Mouse (Mus musculus): ENCODE measurements around the gene Cdkl5.
"Not testable (repeated sequence)": the region's sequence is repeated elsewhere in the genome, so short reads cannot be mapped to it uniquely, and the experiment has no call there.

The Cdkl5 gene

DNA sequence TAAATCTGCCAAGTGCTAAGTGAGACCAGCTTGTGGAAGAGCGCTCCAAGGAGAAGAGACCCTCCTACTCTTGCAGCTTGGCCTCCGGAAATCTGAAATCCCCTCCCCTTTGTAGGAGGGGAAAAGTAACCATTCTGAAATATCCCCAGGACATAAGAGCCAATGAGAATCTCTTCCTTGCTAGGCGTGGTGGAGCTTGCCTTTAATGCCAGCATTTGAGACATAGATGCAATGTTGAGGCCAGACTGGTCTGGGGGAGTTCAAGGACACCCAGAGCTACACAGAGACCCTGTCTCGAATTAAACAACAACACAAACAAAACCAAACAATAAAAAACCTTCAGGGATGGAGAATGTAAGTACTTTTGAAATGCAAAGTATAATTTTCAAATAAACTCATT is 87.6 kb downstream of the Cdkl5 start, which contains the start of gene Gja6:
Gene Gja6 (minus strand): TSS at position 101 of the 400 bp plus-strand sequence.
- no peak for DNase-seq (ENCODE audit: low spot score in 2 of 2)

DNA sequence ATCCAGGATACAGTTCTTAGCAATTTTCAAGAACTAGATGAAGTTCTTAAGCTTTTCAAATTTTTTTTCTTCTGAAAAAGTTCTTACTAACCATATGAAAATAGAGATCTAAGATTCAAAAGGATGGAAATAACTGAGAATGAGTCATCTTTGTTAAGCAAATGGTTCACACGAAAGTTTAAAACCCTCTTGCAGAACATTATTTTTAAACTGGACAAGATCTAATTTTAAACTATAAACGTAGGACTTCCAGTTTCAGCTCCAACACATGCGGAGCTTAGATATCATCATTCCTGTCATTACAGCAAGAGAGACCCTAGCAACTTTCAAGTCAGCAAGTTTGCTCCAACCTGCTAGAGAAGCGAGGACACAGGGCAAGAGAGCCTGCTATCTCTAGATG is 88.0 kb downstream of the Cdkl5 start:
- DNase-seq (ENCODE audit: low spot score in 2 of 2): no peak

DNA sequence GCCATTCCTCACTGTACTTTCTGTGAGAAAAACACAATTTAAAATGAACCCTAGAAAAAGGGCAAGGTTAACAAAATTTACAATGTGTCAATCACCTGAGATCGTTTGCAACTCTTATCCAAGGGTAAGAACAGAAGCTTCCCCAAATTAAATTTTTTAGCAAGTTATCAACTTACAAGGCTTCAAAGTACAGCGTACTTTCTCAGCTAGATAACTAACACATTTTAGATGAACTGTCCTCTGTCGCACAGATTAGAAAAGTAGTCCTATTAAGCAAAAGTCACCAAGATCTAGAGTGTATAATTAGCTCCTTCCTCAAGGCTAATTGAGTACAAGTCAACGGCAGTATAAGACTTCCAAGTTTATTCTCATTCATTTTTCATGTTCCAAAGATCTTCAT is 88.6 kb downstream of the Cdkl5 start:
- DNase-seq (ENCODE audit: low spot score in 2 of 2): no peak

DNA sequence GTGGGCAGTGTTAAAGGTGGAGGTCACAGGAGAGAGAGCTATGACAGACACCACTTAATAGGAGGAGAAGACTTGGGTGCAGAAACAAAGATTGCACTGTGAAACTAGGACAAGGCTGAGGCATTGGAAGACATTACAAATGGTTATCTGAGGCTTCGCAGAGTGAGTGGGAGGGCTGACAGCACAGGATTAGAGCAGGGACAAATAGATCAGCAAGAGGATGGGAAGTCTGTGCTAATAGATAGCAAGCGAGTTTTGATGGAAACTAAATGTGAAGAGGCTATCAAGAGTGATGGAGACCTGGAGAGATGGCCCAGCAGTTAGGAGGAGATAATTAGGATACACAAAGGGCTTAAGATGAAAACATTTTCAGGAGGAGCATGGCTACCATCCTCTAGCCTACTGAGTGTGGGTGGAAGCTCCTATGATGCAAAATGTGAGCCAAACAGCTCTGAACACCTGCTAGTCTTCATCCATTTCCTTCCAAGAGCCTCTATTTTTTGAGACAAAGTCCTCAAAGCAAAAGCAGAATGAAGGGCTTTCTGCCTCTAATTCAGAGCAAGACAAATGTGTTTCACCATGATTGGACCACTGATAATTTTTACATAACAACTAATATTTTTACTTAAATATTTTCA is 89.3 kb downstream of the Cdkl5 start:
- no peak for DNase-seq (ENCODE audit: low spot score in 2 of 2)

DNA sequence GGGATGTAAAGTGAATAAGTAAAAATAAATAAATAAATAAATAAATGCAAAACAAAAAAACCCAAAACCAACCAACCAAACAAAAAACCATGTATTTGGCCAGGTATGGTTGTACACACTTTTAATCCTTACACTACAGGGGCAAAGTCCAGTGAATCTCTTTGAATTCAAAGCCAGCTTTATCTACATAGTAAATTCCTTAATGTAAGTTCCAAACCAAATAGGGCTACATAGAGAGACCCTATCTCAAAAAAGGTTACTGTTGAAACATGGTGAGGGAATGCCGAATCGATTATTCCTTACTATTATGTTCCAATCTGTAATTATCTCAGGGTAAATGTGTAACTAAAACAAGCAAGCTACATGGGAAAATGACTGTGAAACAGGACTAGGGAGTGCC is 93.4 kb downstream of the Cdkl5 start:
- no peak for DNase-seq (ENCODE audit: low spot score in 2 of 2)

DNA sequence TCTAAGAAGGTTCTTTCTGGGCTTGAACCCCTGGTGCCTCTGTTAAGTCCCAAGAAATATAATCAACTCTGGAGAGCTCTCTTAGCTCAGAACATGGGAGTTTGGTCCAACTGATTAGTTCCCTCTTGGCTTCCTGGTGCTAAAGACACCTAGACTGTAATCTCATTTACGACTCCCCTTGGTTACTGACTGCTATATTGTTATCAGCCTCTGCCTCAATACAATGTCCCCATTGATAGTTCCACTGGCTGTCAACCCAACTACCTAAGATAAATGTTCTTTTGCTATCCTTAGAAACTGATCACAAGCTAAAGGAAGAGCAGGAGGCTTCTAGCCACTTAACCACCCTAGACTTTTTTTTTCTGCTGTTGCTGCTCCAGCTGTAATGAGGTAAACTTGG is 102.4 kb downstream of the Cdkl5 start:
- DNase-seq (ENCODE audit: low spot score in 2 of 2): no peak

DNA sequence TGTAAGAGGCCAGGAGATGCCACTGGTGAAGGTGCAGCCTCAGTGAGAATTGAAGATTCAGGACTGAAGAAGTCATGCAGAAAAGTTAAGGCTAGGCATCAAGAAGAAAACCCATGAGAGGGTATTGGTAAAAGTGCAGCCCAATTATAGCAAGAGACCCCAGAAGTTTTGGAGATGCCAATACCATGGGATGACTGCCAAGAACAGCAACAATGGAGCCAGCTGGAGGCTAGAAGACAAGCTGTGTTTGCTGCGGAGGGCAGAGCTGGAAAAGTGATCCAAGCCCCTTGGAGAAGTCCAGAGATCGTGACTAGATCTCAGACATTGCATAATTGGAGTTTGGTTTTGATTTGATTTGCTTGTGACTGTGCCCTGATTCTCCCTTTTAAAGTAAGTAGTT is 108.2 kb downstream of the Cdkl5 start:
- no peak for DNase-seq (ENCODE audit: low spot score in 2 of 2)

DNA sequence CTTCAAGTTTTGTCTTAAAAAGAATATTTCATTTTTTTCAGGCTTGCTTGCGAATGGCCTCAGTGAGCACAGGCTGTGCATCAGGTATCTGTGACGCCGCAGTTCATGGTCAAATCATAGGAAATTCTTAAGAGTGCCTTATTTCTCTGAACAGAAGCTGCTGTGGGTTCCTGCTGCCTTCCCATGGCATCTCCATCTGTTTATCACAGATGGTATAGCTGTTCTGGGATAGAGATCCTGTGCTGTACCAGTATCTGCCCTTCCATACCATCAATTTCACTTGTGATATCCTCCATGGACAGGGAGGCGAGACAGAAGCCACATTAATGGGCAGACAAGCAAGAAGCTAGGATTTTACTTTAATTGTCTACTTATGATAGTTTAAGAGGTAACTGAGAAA is 127.9 kb downstream of the Cdkl5 start:
- no peak for DNase-seq (ENCODE audit: low spot score in 2 of 2)

DNA sequence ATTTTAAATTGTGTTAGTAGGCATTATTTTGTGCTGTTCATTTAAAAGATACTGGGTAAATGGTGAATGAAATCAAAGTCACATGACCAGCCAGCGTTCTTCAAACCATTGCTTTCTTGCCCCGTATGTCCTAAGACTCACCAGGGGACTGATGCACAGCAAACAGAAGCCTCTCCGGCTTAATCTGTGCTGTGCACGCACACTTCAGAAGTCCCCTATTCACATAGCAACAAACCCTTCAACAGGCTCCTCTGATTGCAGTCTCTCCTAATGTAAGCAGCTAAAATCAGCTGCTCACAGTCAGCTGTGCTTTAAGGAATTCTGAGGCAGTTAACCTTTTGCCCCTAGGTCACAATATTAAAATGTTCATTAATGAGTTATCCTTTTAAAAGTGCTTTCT is 129.5 kb downstream of the Cdkl5 start:
- no peak for DNase-seq (ENCODE audit: low spot score in 2 of 2)

DNA sequence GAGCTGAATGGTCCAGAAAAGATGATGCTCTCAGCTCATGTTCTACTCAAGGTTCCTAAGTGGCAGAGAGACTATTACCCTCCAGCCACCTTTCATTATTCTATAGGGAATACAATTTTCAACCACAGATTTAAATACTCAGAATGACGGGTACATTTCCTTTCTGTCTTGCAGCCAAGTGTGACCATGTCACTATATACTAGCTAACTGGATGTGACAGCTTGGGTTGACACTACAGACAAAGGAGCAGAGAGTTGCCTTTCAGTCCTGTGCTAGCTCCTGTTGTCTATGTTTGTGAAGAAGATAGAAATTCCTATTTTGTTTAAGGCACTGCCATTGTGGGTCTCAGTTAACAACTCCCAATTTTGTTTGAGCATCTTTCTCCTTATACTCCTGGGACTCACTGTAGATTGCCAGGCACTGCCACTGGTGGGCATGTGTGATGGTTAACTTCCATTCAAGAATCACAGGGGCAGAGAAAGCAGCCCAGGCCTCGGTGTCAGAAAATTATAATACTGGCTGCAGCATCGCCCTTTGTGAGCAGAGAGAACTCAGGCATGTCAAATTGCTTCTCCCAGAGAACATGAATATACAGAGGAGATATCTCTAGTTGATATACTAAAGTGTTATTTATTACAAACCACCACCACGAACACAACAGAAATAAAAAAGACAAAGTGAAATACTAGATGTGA is 130.7 kb downstream of the Cdkl5 start:
- no peak for DNase-seq (ENCODE audit: low spot score in 2 of 2)

DNA sequence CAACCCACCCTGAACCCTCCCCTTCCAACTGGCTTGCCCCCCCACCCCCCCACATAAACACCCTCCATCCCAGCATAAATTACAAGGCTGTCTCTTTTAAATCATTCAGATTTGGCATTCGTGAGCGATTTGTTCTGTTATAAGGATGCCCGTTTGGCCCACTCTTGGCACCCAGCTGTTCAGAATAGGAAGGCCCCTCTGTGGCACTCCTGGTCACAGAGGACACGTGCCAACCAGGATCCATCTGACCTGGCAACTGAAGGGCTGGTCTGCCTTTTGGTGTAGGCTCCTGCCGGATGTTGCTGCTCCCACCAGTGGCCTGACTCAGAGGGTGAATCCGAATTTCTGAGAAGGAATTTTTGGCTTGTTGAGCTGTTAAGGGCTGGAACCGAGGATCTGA is 186.3 kb downstream of the Cdkl5 start:
- no peak for DNase-seq (ENCODE audit: low spot score in 2 of 2)

DNA sequence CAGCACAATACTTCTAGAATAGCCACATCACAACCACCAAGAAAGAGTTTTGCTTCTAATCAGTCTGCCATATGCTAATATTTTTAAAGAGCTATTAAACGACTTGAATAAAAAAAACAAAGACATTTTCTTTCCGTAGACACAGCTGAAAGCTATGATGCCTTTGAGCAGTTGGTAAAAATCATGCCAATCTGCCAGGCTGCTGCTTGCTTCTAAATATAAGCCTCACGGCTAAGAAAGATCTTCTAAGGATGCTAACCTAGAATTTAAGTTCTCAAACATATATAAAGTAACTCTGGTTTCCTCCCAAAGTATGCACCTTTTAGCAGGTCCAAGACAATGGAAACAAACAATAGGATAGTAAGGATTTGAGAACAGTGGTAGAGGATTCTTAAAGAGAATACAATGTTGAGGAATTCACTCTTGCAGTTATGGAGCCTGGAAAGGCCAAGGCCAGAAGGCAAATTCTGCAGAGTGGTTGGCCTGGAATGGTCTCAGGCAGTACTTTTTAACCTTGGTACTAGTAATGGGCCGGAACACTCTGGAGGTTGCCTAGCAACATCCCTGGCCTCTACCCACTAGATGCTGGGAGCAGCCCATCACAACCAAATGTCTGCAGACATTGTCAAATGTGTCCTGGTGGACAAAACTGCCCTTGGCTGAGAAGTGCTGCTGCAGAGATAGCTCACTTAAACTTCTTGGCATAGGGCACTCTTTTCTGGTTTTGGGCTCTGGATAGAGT is 189.9 kb downstream of the Cdkl5 start:
- DNase-seq (ENCODE audit: low spot score in 2 of 2): no peak

DNA sequence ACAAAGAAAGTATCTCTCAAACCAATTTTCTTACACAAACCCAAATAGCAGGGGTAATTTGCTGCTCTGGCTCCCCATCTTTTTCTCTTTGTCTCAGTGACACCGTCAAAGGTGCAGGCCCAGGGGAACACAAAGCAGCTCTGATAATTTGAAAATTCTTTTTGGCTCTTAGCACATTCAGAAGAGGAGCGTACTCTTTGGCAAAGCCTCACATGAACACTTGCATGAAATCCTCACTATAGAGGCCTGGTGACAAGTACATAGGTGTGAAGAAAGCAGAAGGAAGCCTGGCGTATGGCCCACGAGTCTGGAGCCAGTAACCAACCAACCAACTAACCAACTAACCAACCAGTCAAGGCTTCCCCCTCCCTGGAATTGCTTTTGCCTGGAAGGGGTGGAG is 199.6 kb downstream of the Cdkl5 start:
- DNase-seq (ENCODE audit: low spot score in 2 of 2): no peak

DNA sequence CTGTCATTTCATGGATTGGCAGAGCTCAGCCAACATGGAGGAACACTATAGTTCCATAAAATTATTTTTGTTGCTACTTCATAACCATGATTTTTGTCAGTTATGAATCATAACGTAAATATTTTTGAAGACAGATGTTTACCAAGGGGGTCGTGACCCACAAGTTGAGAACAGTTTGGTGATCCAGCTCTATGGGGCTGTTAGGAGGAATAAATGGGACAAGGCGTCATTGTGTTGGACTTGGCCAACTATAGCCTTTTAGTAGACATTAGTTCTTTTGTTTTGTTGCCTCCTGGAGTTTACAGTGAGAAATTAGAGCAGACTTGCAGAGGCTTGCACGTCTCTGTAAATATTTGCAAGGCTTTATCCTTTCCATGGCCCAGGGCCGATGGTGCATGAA is 212.2 kb downstream of the Cdkl5 start:
- DNase-seq (ENCODE audit: low spot score in 2 of 2): no peak

DNA sequence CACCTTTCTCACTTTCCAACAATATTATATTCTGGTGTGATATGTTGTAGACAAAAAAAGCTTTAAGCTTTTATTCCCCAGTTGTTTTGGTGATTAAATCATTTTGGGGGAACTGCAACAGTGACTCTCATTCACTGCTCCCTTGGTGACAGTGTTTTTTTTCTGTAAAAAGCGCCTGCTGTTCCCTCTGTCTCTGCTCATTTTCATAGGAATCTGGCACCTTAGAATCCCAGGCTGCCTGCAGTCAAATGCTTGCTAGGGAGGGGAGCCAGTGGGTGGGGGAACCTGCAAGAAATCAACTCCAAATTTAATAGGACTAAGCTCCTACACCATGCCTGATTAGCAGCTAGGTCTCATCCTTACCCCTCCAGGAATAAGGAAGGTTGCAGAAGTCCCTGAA is 221.5 kb downstream of the Cdkl5 start:
- DNase-seq (ENCODE audit: low spot score in 2 of 2): no peak

DNA sequence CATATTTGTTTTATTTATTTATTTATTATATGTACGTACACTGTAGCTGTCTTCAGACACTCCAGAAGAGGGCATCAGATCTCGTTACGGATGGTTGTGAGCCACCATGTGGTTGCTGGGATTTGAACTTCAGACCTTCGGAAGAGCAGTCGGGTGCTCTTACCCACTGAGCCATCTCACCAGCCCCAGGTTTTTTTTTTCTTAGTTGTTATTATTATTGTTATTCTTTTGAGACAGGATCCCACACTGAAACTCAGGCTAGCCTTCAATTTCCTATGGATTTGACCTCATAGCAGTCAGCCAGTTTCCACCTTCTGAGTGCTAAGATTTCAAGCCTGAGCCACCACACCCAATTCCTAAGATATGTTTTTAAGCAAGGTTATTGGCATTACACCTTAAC is 224.9 kb downstream of the Cdkl5 start:
- not testable (repeated sequence) for DNase-seq (ENCODE audit: low spot score in 2 of 2)

DNA sequence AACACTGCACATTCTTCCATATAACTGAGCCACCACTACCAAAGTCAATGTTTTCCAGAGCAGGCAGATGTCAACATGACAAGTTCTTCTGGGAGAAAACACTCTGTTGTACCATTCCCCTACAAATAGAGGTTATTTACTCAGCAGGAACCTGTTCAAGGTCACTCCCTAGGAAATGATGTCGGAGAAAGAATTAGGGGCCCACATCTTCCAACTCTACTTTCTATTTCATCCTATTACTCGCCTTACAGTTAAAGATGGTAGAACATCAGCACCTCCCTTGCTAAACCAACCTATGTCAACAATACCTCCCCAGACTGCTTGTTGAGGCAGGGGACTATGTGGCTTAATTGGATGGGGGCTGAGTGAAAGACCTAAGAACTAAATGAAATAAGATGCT is 226.8 kb downstream of the Cdkl5 start, which contains the start of gene Rs1:
Gene Rs1 (plus strand): TSS at position 301 of the 400 bp plus-strand sequence.
- no peak for DNase-seq (ENCODE audit: low spot score in 2 of 2)

DNA sequence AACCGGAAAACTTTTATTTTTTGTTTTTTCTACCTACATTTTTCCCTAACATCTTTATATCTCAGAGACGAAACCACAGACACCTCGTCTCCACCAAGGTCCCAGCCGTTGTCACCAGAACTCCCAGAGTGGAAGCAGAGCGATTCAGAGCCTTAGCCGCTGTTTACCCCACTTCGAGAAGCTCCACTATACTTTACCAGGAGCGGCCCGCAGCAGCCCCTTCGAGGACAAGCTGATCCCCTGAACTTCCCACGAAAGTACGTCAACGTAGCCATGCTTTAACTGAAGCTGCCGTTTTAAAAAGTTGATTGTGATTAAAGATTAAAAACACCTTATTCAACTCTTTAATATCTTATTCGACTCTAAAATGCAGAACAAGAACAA is 228.3 kb downstream of the Cdkl5 start:
- no peak for DNase-seq (ENCODE audit: low spot score in 2 of 2)

DNA sequence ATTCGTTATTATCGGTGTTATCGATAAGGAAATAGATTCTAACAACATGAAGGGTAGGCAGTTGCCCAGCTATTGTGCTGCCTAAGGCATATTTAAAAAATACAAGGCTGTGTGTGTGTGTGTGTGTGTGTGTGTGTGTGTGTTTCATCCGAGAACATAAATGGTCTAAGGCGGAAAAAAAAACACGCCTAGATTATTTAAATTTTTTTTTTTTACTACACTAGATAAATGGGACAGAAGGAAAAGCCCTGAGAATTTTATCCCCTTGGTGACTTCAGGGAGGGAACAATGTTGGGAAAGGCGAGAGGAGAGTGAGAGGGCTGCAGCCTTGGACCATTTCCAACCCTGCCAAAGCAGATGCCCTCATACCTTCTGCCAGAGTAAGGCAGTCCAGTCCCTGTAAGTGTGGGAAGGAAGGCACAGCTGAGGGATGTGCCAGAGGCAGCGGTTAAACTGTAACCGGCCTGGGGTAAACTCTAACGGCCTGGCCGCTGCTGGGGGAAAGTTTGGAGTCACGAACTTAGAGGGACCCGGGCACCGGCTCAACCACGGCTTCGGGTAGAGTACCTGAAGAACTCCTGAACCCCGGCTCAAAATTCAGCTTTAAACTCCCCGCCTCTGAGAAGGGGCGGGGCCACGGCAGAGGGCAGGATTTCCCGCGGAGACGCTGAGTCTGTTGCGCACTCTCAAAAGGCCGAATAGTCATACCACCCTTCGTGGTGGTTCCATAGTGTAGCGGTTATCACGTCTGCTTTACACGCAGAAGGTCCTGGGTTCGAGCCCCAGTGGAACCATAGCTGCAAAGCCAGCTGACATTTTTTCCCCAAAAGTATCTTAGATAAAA is 228.9 kb downstream of the Cdkl5 start:
- DNase-seq (ENCODE audit: low spot score in 2 of 2): peak; percentile 91 to 97

DNA sequence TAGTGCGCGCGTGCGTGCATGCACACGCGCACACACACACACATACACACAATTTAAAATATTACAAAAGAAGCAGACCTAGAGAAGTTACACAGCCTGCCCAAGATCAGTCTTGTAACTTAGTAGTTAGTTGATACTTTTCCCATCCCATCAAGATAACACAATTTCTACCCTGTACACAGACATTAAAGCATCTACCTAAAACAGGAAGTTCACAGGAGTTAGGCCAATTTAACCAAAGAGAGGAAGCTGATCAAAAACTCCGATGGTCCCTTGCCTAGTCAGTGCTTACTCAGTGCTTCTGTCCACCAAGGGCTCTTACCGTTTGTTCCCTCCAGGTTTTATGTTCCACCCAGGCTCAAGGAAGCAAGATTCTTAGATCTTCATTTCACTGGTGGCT is 243.7 kb downstream of the Cdkl5 start:
- DNase-seq (ENCODE audit: low spot score in 2 of 2): no peak

DNA sequence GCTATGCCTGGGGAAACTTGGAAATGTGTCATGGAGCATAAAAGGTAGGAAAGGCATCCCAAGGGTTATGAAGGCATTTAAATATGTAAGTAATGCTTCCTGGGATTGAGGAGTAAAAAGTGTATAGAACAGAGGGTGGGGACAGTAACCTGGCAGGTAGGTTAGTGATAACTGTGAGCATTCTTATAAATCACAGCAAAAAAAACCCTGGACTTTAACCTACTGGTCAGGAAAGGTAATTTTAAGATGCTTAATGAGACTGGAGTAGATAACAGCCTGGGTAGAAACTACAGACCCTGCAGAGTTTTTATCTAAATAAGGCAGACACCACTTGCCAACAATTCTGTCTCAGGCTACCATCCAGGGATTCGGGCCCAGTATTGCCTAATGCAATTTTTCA is 245.9 kb downstream of the Cdkl5 start:
- no peak for DNase-seq (ENCODE audit: low spot score in 2 of 2)

DNA sequence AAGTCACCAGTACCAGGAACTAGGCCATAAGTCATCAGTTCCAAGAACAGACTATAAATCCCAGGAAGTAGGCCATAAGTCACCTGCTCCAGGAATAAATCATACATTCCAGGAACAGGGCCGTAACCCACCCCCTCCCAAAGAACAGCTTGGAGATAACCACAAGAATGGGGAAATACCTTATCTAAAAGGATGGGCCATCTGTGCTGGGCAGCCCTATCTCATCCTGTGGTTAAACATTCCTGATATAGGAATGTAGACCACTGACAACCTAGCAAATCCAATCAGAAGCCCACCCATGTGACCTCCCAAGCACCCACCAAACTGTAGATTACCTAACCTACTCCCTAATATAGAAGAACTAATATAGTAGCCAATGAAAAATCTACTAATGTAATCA is 249.1 kb downstream of the Cdkl5 start:
- DNase-seq (ENCODE audit: low spot score in 2 of 2): no peak

Data from spleen, postnatal 4 days (tissue).